Mouse (Mus musculus) CD4-positive, CD25-positive, alpha-beta regulatory T cell, adult 4 months (primary cell): ENCODE data around the gene Gabpb2. TPM values are rescaled to one million over a fixed set of nuclear protein-coding genes. Genes with fewer than 3 reads are reported as not detected.
A peak's percentile ranks its signal among the peaks of the same experiment; 100 is the strongest.
"Not testable (repeated sequence)": the region's sequence is repeated elsewhere in the genome, so short reads cannot be mapped to it uniquely, and the experiment has no call there.

Experiments
- ATAC-seq: one replicate; pipeline ENCODE4 v1.8.0; 2017
- polyA plus RNA-seq, 2 experiments: library from polyadenylated mRNA; unstranded; fragments of 100-300 nt; shearing (Covaris generic); gene quantifications; one replicate each; pipeline ENCODE4 v1.2.1; 2017

The Gabpb2 gene
- polyA plus RNA-seq, 2 experiments from 2014 or later: 31.0 to 37.1 TPM

GRCm38 (mm10) chr3:95231298-95232221, 13.8 kb upstream of the Gabpb2 start, which contains the start of gene Mllt11:
Gene Mllt11 (minus strand): TSS chr3:95232171.
- ATAC-seq: peak; percentile 28

- ATAC-seq: no peak
Measured at GRCm38 (mm10) chr3:95230495-95231297, 13.0 kb upstream of the Gabpb2 start.

GRCm38 (mm10) chr3:95229781-95230494, 12.2 kb upstream of the Gabpb2 start:
- no peak for ATAC-seq

GRCm38 (mm10) chr3:95228894-95229780, 11.4 kb upstream of the Gabpb2 start:
- peak; percentile 10 for ATAC-seq

GRCm38 (mm10) chr3:95228148-95228893, 10.6 kb upstream of the Gabpb2 start, which contains the start of gene Cdc42se1:
Gene Cdc42se1 (plus strand): TSS chr3:95228732.
- peak; percentile 81 for ATAC-seq

- no peak for ATAC-seq
Measured at GRCm38 (mm10) chr3:95227214-95227613, 9.5 kb upstream of the Gabpb2 start.

GRCm38 (mm10) chr3:95224295-95224694, 6.6 kb upstream of the Gabpb2 start:
- ATAC-seq: no peak

- ATAC-seq: peak; percentile 4
Measured at GRCm38 (mm10) chr3:95223041-95223440, 5.3 kb upstream of the Gabpb2 start.

- no peak for ATAC-seq
Measured at GRCm38 (mm10) chr3:95218466-95219137, 886 bp upstream of the Gabpb2 start.

GRCm38 (mm10) chr3:95216655-95217254, 961 bp downstream of the Gabpb2 start:
- peak; percentile 4 for ATAC-seq

- no peak for ATAC-seq
Measured at GRCm38 (mm10) chr3:95213609-95213975, 4.1 kb downstream of the Gabpb2 start.

- ATAC-seq: not testable (repeated sequence)
Measured at GRCm38 (mm10) chr3:95212889-95213608, 4.7 kb downstream of the Gabpb2 start.

- peak; percentile 32 for ATAC-seq
Measured at GRCm38 (mm10) chr3:95210585-95210984, 7.1 kb downstream of the Gabpb2 start.

GRCm38 (mm10) chr3:95208286-95208685, 9.4 kb downstream of the Gabpb2 start:
- ATAC-seq: no peak

- ATAC-seq: no peak
Measured at GRCm38 (mm10) chr3:95203880-95204279, 13.8 kb downstream of the Gabpb2 start.

GRCm38 (mm10) chr3:95200562-95200961, 17.2 kb downstream of the Gabpb2 start:
- no peak for ATAC-seq

GRCm38 (mm10) chr3:95200132-95200531, 17.6 kb downstream of the Gabpb2 start:
- ATAC-seq: no peak

GRCm38 (mm10) chr3:95199101-95199500, 18.6 kb downstream of the Gabpb2 start:
- no peak for ATAC-seq

GRCm38 (mm10) chr3:95195772-95196171, 21.9 kb downstream of the Gabpb2 start:
- ATAC-seq: no peak
